Mouse (Mus musculus) limb, embryonic 10.5 days (tissue): ENCODE measurements around the gene Pdpr. TPM values are rescaled to one million over a fixed set of nuclear protein-coding genes. Genes with fewer than 3 reads are reported as not detected.
"Not testable (repeated sequence)": the region's sequence is repeated elsewhere in the genome, so short reads cannot be mapped to it uniquely, and the experiment has no call there.

ENCODE experiments used
- DNase-seq: peaks from one replicate; pipeline ENCODE4 v3.0.0-alpha.2; 2017; ENCODE audit warnings: low spot score
- H3K27ac ChIP-seq: fragments of 300-500 bp; sonication (generic); 2 replicates; pipeline ENCODE4 v1.5.1; 2016; ENCODE audit warnings: mild to moderate bottlenecking
- H3K27me3 ChIP-seq: fragments of 300-500 bp; sonication (generic); 2 replicates; pipeline ENCODE4 v1.6.1; 2016; ENCODE audit warnings: low read depth, mild to moderate bottlenecking; ENCODE audit not compliant: poor library complexity, severe bottlenecking
- H3K36me3 ChIP-seq: fragments of 300-500 bp; sonication (generic); 2 replicates; pipeline ENCODE4 v1.6.1; 2016; ENCODE audit warnings: mild to moderate bottlenecking, moderate library complexity
- H3K4me1 ChIP-seq: fragments of 300-500 bp; sonication (generic); 2 replicates; pipeline ENCODE4 v1.6.1; 2016
- H3K4me3 ChIP-seq: fragments of 300-500 bp; sonication (generic); 2 replicates; pipeline ENCODE4 v1.5.1; 2016; ENCODE audit warnings: mild to moderate bottlenecking, moderate library complexity
- H3K9me3 ChIP-seq: fragments of 300-500 bp; sonication (generic); replicated peaks from 2 replicates; pipeline ENCODE4 v1.6.1; 2016; ENCODE audit warnings: mild to moderate bottlenecking
- WGBS: fragments of 180-500 bp; shearing (Covaris S2); methylation state at CpG from one replicate; pipeline ENCODE4 v1.1.7; 2016; 5-methylcytosine and 5-hydroxymethylcytosine counted together
- polyA plus RNA-seq: library from polyadenylated mRNA; unstranded; fragments of >200 nt; fragmentation: Nextera tagmentation; extraction: Ambion mirVana; gene quantifications from 2 replicates; pipeline ENCODE4 v1.2.1, GENCODE M21; 2016

Gene Pdpr
- polyA plus RNA-seq, 1 experiment from 2014 or later, result 13.3 TPM

DNA sequence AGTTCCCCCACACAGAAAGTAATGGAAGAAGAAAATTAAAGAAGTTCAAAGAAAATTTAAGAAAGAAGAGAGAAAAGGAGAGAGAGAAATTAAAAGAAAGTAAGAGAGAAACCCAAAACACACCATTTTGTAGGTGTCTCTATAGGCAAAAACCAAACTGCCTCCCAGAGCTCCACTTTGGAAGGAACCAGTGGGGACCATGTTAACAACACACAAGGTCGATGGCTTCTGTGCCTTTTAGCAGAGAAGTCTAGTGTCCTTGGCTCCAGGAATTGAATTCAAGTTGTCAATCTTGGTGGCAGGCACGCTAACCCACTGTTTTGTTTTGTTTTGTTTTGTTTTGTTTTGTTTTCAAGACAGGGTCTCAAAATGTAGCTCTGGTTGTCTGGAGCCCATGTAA is 31.5 kb upstream of the Pdpr start:
- H3K27ac ChIP-seq, result peak overlapping the region; percentile 53; the same call in 1 of the 2 replicates
- peaks cover 14% of the 10 kb centered on the region for H3K36me3 ChIP-seq
- 68% methylated on average over 2 of the region's 2 CpGs for WGBS
- no peaks in the 10 kb centered on the region for H3K9me3 ChIP-seq
- peaks cover 37% of the 10 kb centered on the region for H3K4me1 ChIP-seq
- H3K27me3 ChIP-seq, result no peaks in the 10 kb centered on the region
- no peak for DNase-seq
- H3K4me3 ChIP-seq, result peak overlapping the region; percentile 74

DNA sequence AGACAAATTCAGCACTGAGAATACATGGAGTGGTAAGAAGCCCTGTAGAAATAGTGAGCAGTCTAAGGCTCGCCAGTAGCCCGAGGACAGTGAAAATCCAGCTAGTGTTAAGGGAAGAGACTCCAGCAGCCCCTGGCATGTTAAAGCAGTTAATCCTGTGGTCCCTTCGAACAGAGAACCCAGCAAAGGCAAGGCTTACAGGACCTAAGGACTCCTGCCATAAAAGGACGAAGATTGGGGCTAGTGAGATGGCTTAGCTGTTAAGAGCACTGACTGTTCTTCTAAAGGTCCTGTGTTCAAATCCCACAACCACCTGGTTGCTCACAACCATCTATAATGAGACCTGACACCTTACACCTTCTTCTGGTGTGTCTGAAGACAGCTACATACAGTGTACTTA is 28.1 kb upstream of the Pdpr start:
- WGBS, result 71% methylated on average over 4 of the region's 4 CpGs
- no peak overlapping the region for H3K4me3 ChIP-seq
- DNase-seq, result no peak
- peaks cover 16% of the 10 kb centered on the region for H3K4me1 ChIP-seq
- H3K27me3 ChIP-seq, result no peaks in the 10 kb centered on the region
- no peaks in the 10 kb centered on the region for H3K9me3 ChIP-seq
- H3K36me3 ChIP-seq, result no peaks in the 10 kb centered on the region
- no peak overlapping the region for H3K27ac ChIP-seq

DNA sequence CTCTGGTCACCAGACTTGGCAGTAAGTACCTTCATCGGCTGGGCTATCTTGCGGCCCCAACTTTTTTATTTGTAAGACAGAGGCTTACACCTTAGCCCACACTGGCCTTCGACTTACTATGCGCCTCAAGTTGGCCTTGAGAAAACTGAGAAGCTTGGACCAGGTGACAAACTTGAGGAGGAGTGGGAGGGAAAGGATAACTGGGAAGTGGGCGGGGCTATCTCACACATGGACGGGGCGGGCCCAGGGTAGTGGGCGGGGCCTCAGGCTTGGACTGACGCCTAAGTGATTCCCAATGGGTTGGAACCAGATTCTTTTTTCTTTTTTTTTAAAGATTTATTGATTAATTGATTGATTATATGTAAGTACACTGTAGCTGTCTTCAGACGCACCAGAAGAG is 27.0 kb upstream of the Pdpr start:
- 24% methylated on average over 10 of the region's 10 CpGs for WGBS
- DNase-seq, result peak; percentile 49
- no peaks in the 10 kb centered on the region for H3K9me3 ChIP-seq

DNA sequence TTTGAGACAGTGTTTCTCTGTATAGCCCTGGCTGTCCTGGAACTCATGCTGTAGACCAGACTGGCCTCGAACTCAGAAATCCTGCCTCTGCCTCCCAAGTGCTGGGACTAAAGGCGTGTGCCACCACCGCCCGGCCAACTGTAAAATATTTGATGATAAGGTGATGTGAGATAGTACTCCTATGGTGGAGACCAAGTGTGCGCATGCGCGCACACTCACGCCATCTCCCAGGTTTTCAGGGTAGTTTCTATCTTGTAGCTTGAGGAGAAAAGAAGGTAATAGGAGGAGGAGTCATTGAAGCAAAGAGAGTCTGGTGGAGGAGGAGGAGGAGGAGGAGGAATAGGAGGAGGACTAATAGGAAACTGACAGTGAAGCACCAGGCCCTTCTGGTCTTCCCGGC is 25.8 kb upstream of the Pdpr start:
- H3K27me3 ChIP-seq, H3K4me1 ChIP-seq, H3K27ac ChIP-seq, DNase-seq, H3K36me3 ChIP-seq, H3K9me3 ChIP-seq, H3K4me3 ChIP-seq: not testable (repeated sequence)
- WGBS, result 91% methylated on average over 9 of the region's 9 CpGs

More for the DNA sequence above, 27.0 kb upstream of the Pdpr start:
- H3K27ac ChIP-seq, result no peak overlapping the region
- no peaks in the 10 kb centered on the region for H3K36me3 ChIP-seq
- H3K27me3 ChIP-seq, result no peaks in the 10 kb centered on the region
- no peak overlapping the region for H3K4me3 ChIP-seq
- H3K4me1 ChIP-seq, result peaks cover 7% of the 10 kb centered on the region; the same call in 1 of the 2 replicates

DNA sequence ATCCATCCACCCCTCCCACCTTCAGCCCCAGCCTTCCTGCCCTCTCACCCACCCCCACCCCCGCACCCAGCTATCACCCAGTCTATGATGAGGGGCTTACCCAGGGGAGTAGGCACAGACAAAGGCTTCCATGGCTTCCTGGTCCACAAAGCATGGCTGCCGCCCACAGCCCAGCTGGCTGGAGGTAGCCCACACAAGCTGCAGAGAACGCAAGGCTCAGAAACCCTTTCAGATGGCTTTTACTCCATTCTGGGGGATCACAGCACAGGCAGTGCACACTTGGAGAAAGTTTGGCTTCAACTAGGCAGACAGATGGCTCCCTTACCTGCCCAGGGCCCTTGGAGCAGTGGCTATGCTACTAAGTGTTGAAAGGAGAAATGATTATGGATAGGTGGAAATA is 18.5 kb upstream of the Pdpr start:
- H3K27ac ChIP-seq, result no peak overlapping the region
- DNase-seq, result no peak

DNA sequence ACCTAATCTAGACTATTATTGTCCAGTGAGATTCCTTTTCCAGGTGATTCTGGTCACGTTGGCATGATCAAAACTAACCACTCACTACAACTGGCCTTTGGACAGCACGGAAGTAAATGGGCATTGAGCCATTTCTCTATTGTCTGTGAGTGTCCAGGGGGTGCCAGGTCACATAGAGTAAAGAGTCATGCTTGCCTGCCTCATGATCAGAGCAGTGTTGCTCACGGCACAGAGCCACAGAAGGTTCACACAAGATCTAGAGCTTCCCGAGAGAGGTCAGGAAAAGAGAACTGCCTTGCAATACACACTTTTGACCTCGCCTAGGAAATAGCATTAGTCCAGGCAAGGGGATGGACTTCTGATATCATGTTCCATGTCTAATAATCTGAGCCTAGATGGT is 15.0 kb upstream of the Pdpr start:
- WGBS, result 80% methylated on average over 5 of the region's 5 CpGs
- no peaks in the 10 kb centered on the region for H3K9me3 ChIP-seq
- no peaks in the 10 kb centered on the region for H3K36me3 ChIP-seq
- DNase-seq, result no peak
- no peaks in the 10 kb centered on the region for H3K27me3 ChIP-seq
- H3K4me1 ChIP-seq, result peaks cover 18% of the 10 kb centered on the region
- no peak overlapping the region for H3K27ac ChIP-seq
- H3K4me3 ChIP-seq, result no peak overlapping the region

More for the DNA sequence above, 18.5 kb upstream of the Pdpr start:
- Histone ChIP-seq H3K4me3 (no peak overlapping the region), H3K27me3 (no peaks in the 10 kb centered on the region), H3K36me3 (no peaks in the 10 kb centered on the region), H3K4me1 (peaks cover 10% of the 10 kb centered on the region), H3K9me3 (no peaks in the 10 kb centered on the region)
- WGBS, result 83% methylated on average over 3 of the region's 3 CpGs

DNA sequence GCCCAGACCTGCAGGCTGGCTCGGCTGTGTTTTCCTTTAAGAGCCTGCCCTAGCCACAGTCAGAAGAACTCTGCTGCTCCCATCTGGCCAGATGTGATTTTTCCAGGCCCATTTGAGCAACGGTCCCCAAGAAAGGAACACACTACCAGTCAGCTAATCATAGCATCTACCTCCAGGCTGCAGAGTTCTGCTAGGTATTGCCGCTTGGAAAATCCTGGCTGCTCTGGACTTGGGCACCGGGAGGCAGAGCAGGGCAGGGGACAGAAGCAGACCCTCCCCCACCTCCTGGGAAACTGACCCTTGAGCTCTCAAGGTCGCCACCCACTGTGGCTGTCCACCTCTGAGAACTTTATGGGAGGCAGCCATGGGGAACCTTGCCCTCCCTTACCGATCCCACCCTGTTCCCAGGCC is 14.6 kb upstream of the Pdpr start:
- 38% methylated on average over 6 of the region's 6 CpGs for WGBS
- Histone ChIP-seq H3K36me3 (no peaks in the 10 kb centered on the region), H3K27me3 (no peaks in the 10 kb centered on the region), H3K9me3 (no peaks in the 10 kb centered on the region), H3K4me1 (peaks cover 18% of the 10 kb centered on the region), H3K27ac (peak overlapping the region; percentile 30; the same call in 1 of the 2 replicates), H3K4me3 (no peak overlapping the region; the same call in 1 of the 2 replicates)
- DNase-seq, result no peak

DNA sequence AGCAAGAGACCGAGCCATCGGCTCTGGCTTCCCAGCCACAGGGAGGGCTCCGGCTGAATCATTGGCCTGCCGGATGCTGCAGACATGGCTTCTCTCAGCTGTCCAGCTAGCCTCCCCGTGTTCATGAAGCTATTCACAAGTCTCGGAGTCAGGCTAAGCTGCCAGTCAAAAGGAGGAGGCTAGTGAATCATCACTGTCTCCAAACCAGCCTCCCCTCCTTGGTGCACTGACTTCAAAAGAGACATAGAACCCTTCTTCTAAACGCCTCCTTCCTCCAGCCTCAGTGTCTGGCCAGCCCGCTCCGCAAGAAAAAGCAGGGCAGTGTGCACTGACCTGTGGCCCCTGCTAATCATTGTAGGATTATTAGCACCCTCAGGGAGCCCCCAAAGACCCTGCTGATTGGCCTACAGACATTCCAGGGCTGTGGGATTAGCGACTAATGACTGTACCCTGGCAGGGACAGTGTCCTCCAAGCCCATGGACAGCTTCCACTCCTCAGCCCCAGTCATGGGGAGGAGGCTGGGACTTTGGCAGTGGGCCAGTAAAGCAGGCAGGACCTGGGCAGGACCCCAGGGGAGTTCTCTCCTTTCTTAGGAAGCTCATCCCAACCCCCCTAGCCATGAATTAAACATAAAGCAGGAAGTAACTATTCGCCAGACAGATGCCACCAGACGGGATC is 12.7 kb upstream of the Pdpr start:
- Histone ChIP-seq H3K4me1 (peaks cover 18% of the 10 kb centered on the region), H3K4me3 (no peak overlapping the region), H3K27ac (no peak overlapping the region), H3K36me3 (no peaks in the 10 kb centered on the region), H3K9me3 (no peaks in the 10 kb centered on the region), H3K27me3 (no peaks in the 10 kb centered on the region)
- DNase-seq, result no peak
- 62% methylated on average over 12 of the region's 12 CpGs for WGBS

DNA sequence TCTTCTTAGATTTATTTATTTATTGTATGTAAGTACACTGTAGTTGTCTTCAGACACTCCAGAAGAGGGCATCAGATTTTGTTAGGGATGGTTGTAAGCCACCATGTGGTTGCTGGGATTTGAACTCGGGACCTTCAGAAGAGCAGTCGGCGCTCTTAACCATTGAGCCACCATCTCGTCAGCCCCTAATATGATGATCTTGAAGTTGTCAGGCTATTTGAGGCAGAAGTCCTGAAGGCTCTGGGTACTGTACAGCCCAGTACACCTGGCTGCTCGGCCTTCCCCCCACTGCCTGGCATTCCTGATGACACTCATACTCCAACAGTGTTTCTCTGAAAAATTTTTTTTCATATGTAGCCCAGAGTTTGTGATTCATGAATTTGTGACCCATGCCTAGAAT is 10.5 kb upstream of the Pdpr start:
- H3K27me3 ChIP-seq, DNase-seq, H3K27ac ChIP-seq, H3K36me3 ChIP-seq, H3K9me3 ChIP-seq, H3K4me3 ChIP-seq: not testable (repeated sequence)
- 93% methylated on average over 5 of the region's 5 CpGs for WGBS
- H3K4me1 ChIP-seq, result peaks cover 18% of the 10 kb centered on the region

DNA sequence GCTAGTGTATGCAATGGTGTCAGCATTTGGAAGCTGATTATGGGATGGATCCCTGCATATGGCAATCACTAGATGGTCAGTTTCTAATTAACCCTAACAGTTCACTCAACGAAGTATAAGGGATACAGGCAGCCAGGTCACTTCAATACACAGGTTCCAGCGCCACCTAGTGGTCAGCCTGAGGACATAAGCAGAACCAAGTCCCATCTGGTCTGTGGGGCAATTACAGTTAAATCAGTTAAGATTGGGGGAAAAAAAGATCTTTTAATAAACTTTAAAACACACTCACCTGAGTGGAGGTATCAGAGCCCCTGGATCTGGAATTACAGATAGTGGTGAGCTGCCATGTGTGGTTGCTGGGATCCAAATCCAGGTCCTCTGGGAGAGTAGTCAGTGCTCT is 4.3 kb upstream of the Pdpr start:
- peak; percentile 90 for DNase-seq
- peaks cover 6% of the 10 kb centered on the region for H3K4me1 ChIP-seq
- no peaks in the 10 kb centered on the region for H3K9me3 ChIP-seq
- H3K27ac ChIP-seq, result no peak overlapping the region
- H3K4me3 ChIP-seq, result no peak overlapping the region
- no peaks in the 10 kb centered on the region for H3K36me3 ChIP-seq
- 2% methylated on average over 2 of the region's 2 CpGs for WGBS
- no peaks in the 10 kb centered on the region for H3K27me3 ChIP-seq

DNA sequence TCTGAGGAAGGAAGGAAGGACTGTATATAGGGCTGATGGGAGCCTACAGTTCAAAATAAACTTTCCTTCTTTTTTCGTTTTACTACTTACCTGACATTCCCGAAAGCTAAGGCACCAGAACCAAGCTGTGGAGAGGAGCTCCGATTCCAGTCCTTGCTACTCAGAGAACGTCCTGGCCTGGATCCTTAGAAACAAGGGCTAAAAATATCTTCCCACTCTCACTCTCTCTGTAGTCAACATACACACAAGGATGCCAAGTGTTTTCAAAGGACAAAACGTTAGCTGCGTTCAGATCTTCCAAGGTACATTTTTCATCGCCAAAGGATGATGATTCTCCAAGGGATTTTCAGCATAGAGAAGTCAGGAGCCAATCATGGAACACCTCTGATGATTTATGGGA is 2.7 kb upstream of the Pdpr start:
- peaks cover 12% of the 10 kb centered on the region for H3K4me1 ChIP-seq

DNA sequence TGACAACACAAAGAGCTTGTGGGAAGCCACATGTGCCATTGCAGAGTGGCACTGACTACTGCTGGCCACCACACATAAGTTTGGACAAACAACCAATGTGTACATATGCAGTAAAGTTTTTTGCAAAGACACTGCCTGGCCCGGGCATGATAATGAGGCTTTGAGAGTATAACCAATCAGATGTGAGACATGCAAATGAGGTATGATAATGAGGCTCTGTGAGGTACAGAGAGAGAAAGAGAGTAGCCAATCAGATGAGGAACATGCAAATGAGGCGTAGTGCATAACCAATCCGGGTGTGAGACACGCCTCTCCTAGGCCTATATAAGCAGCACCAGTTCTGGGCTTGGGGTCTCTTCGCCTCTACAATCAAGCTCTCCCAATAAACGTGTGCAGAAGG is 2.1 kb upstream of the Pdpr start, which contains the start of gene Clec18a:
Gene Clec18a, minus strand, starts transcription at position 101 of the 400 bp plus-strand sequence.
- H3K4me1 ChIP-seq, result peaks cover 12% of the 10 kb centered on the region
- DNase-seq, H3K36me3 ChIP-seq, H3K4me3 ChIP-seq, H3K27me3 ChIP-seq, H3K27ac ChIP-seq, H3K9me3 ChIP-seq: not testable (repeated sequence)
- WGBS, result 87% methylated on average over 5 of the region's 6 CpGs

More for the DNA sequence above, 2.7 kb upstream of the Pdpr start:
- Histone ChIP-seq H3K27me3 (no peaks in the 10 kb centered on the region), H3K27ac (no peak overlapping the region), H3K9me3 (no peaks in the 10 kb centered on the region), H3K4me3 (no peak overlapping the region), H3K36me3 (no peaks in the 10 kb centered on the region)
- 81% methylated on average over 7 of the region's 7 CpGs for WGBS
- no peak for DNase-seq

DNA sequence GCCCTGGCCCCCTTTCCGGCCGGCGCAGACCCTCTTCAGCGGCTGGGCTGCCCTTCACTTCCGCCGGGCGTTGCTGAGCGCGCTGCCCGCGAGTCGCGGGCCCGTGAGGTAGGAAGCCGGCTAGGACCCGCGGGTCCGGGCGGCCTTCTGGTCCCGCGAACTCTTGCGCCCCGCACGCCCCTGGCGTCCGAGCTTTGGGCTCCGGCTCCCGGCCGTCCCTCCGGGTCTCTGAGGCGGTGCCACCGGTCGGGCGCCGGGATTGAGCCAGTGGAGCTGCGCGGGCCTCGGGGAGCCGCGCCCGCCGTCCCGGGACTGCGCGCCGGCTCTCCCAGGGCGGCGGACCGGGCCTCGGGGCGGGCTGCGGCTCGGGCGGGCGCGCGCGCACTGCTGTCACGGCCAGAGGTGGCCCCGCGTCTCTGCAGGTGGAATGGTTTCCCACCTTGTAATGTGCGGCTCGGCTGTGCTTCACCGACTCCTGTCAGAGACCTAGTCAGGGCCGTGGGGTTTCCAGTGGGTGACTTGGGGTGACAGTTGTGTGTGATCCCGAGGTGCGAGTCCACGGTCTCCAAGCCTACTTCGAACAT is 381 bp downstream of the Pdpr start:
- Histone ChIP-seq H3K27ac (peak overlapping the region; percentile 53; the same call in 1 of the 2 replicates), H3K4me3 (peak overlapping the region; percentile 69), H3K4me1 (peaks cover 12% of the 10 kb centered on the region)
- H3K27me3 ChIP-seq, H3K36me3 ChIP-seq, H3K9me3 ChIP-seq: not testable (repeated sequence)
- under 1% methylated on average over 66 of the region's 69 CpGs for WGBS
- DNase-seq, result peak; percentile 49
